Mouse (Mus musculus): Measurements from ENCODE around the gene Tbx21. TPM values are rescaled to one million over a fixed set of nuclear protein-coding genes. Genes with fewer than 3 reads are reported as not detected.

Gene Tbx21
- polyA plus RNA-seq, 1 experiment from 2014 or later: not detected

- no peak overlapping the region for H3K27ac ChIP-seq
- H3K4me1 ChIP-seq (replicated peaks): peaks cover 21% of the 10 kb centered on the region
- peaks cover 64% of the 10 kb centered on the region for H3K27me3 ChIP-seq
- WGBS: 82% methylated on average over 9 of the region's 9 CpGs
- H3K9me3 ChIP-seq: no peaks in the 10 kb centered on the region
- no peak for ATAC-seq (ENCODE audit: insufficient number of reproducible peaks, insufficient read depth, low FRiP score, low TSS enrichment, low read depth)
- no peaks in the 10 kb centered on the region for H3K36me3 ChIP-seq
- no peak overlapping the region for H3K9ac ChIP-seq (replicated peaks)
- H3K4me3 ChIP-seq (replicated peaks): no peak overlapping the region
- no peak overlapping the region for H3K4me2 ChIP-seq
Observed at GRCm38 (mm10) chr11:97112519-97113125, 2.5 kb downstream of the Tbx21 start.

- H3K27me3 ChIP-seq: peaks cover 28% of the 10 kb centered on the region
- no peak for ATAC-seq (ENCODE audit: insufficient number of reproducible peaks, insufficient read depth, low FRiP score, low TSS enrichment, low read depth)
- 87% methylated on average over 16 of the region's 16 CpGs for WGBS
Observed at GRCm38 (mm10) chr11:97108976-97109375, 6.2 kb downstream of the Tbx21 start.

GRCm38 (mm10) chr11:97104091-97104483, 11.0 kb downstream of the Tbx21 start:
- Histone ChIP-seq H3K27me3 (peaks cover 19% of the 10 kb centered on the region), H3K36me3 (no peaks in the 10 kb centered on the region), H3K9ac (replicated peaks) (no peak overlapping the region), H3K4me3 (replicated peaks) (no peak overlapping the region), H3K4me2 (no peak overlapping the region), H3K27ac (no peak overlapping the region), H3K4me1 (replicated peaks) (no peaks in the 10 kb centered on the region), H3K9me3 (no peaks in the 10 kb centered on the region)
- WGBS: 93% methylated on average over 9 of the region's 9 CpGs
- no peak for ATAC-seq (ENCODE audit: insufficient number of reproducible peaks, insufficient read depth, low FRiP score, low TSS enrichment, low read depth)

More at GRCm38 (mm10) chr11:97108976-97109375, 6.2 kb downstream of the Tbx21 start:
- H3K9me3 ChIP-seq: no peaks in the 10 kb centered on the region
- H3K9ac ChIP-seq (replicated peaks): no peak overlapping the region
- H3K4me2 ChIP-seq: no peak overlapping the region
- no peaks in the 10 kb centered on the region for H3K36me3 ChIP-seq
- H3K4me3 ChIP-seq (replicated peaks): no peak overlapping the region
- no peak overlapping the region for H3K27ac ChIP-seq
- peaks cover 4% of the 10 kb centered on the region; the same call in 1 of the 2 replicates for H3K4me1 ChIP-seq (replicated peaks)

DNA sequence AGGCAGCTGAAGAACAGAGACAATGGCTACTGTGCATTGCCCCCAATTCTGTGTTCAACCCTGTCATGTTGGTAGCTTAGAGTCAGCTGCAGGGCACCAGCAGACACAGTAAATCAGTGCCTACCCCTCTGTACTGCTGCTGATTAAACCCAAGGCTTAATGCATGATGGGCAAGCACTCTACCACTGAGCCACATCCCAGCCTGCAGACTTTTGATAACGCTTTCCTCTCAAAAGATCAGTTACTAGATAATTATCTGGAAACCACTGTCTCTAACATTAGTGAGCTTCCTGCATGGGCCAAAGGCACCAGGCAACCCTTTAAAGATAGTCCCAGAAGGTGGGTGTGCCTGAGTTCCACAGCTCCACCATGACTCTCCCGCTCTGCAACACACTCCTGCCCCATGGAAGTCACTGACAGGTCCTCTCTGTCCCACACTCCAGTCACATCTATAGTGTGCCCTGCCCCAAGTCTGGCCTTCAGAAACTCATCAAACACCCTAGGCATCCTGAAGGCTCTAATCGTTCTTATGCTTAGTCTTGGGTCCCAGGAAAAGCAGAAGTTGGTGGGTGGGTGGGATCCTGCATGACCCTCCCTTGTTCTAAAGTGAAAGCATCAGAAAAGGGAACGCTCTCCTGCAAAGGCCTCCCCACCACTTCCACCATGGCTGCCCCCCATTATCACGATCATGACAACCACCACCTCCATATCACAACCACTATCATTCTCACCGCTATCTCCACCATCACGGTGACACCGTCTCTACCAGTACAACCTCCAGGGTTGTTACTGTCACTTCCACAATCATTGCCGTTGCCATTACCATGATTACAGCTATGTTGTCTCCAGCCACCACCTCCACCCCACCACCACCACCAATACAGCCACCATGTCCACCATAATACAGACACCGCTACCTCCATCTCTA, 11.7 kb downstream of the Tbx21 start:
- no peak for ATAC-seq (ENCODE audit: insufficient number of reproducible peaks, insufficient read depth, low FRiP score, low TSS enrichment, low read depth)
- H3K9me3 ChIP-seq: no peaks in the 10 kb centered on the region
- WGBS: 94% methylated on average over 10 of the region's 10 CpGs

DNA sequence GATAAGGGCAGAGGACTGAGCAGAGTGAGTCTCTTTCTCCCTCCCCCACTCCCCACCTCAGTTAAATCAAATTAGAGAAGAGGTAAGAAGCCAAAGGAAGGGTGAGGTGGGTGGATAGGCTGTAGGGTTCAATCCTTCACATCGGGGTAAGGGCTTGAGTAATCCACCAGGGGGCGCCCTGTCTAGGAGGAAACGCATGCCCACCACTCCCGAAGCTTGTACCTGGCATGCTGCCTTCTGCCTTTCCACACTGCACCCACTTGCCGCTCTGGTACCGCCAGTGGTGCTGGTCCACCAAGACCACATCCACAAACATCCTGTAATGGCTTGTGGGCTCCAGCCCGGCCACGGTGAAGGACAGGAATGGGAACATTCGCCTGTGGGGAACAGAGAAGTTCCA, 13.4 kb downstream of the Tbx21 start:
- Histone ChIP-seq H3K36me3 (no peaks in the 10 kb centered on the region), H3K9me3 (no peaks in the 10 kb centered on the region), H3K4me3 (replicated peaks) (no peak overlapping the region), H3K27ac (no peak overlapping the region), H3K4me2 (no peak overlapping the region), H3K27me3 (peaks cover 42% of the 10 kb centered on the region), H3K9ac (replicated peaks) (no peak overlapping the region), H3K4me1 (replicated peaks) (no peaks in the 10 kb centered on the region)
- no peak for ATAC-seq (ENCODE audit: insufficient number of reproducible peaks, insufficient read depth, low FRiP score, low TSS enrichment, low read depth)
- 22% methylated on average over 9 of the region's 9 CpGs for WGBS

More for the DNA sequence above, 11.7 kb downstream of the Tbx21 start:
- no peaks in the 10 kb centered on the region for H3K36me3 ChIP-seq
- peaks cover 26% of the 10 kb centered on the region for H3K27me3 ChIP-seq
- H3K27ac ChIP-seq: no peak overlapping the region
- no peaks in the 10 kb centered on the region for H3K4me1 ChIP-seq (replicated peaks)
- H3K9ac ChIP-seq (replicated peaks): no peak overlapping the region
- no peak overlapping the region for H3K4me2 ChIP-seq
- no peak overlapping the region for H3K4me3 ChIP-seq (replicated peaks)

- no peak overlapping the region for H3K4me2 ChIP-seq
- no peak overlapping the region for H3K9ac ChIP-seq (replicated peaks)
- no peaks in the 10 kb centered on the region for H3K9me3 ChIP-seq
- peaks cover 50% of the 10 kb centered on the region for H3K27me3 ChIP-seq
- WGBS: 23% methylated on average over 18 of the region's 18 CpGs
- H3K36me3 ChIP-seq: no peaks in the 10 kb centered on the region
- no peak overlapping the region for H3K27ac ChIP-seq
- H3K4me1 ChIP-seq (replicated peaks): no peaks in the 10 kb centered on the region
- no peak overlapping the region for H3K4me3 ChIP-seq (replicated peaks)
- ATAC-seq (ENCODE audit: insufficient number of reproducible peaks, insufficient read depth, low FRiP score, low TSS enrichment, low read depth): no peak
Observed at GRCm38 (mm10) chr11:97098791-97099190, 16.3 kb downstream of the Tbx21 start.

DNA sequence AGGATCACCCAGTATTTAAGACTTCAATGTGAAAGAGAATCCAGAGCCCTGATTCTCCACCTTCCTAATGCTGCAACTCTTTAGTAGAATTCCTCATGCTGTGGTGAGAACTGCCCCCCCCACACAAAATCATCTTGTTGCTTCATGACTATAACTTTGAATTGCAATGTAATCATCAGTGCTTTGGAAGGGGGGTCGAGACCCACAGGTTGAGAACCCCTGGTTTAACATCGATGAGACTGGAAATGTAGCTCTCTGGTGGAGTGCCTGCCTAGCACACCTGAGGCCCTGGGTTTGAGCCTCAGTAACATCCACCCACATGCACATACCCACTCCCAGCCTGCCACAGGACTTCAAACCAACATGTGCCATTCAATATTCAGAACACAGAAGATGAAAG, 20.5 kb downstream of the Tbx21 start:
- Histone ChIP-seq H3K9ac (replicated peaks) (no peak overlapping the region), H3K27me3 (peaks cover 43% of the 10 kb centered on the region), H3K27ac (no peak overlapping the region), H3K4me3 (replicated peaks) (no peak overlapping the region), H3K4me1 (replicated peaks) (no peaks in the 10 kb centered on the region), H3K4me2 (no peak overlapping the region), H3K36me3 (no peaks in the 10 kb centered on the region), H3K9me3 (no peaks in the 10 kb centered on the region)
- no peak for ATAC-seq (ENCODE audit: insufficient number of reproducible peaks, insufficient read depth, low FRiP score, low TSS enrichment, low read depth)
- 76% methylated on average over 2 of the region's 2 CpGs for WGBS

GRCm38 (mm10) chr11:97086365-97086764, 28.8 kb downstream of the Tbx21 start:
- peaks cover 17% of the 10 kb centered on the region; the same call in 1 of the 2 replicates for H3K27me3 ChIP-seq
- H3K4me2 ChIP-seq: no peak overlapping the region
- H3K4me3 ChIP-seq (replicated peaks): no peak overlapping the region
- H3K9ac ChIP-seq (replicated peaks): no peak overlapping the region
- no peaks in the 10 kb centered on the region for H3K36me3 ChIP-seq
- no peak overlapping the region for H3K27ac ChIP-seq
- H3K9me3 ChIP-seq: peaks cover 12% of the 10 kb centered on the region
- ATAC-seq (ENCODE audit: insufficient number of reproducible peaks, insufficient read depth, low FRiP score, low TSS enrichment, low read depth): no peak
- peaks cover 11% of the 10 kb centered on the region for H3K4me1 ChIP-seq (replicated peaks)
- 73% methylated on average over 6 of the region's 6 CpGs for WGBS

- Histone ChIP-seq H3K9me3 (peaks cover 12% of the 10 kb centered on the region), H3K4me3 (replicated peaks) (no peak overlapping the region), H3K27me3 (peaks cover 17% of the 10 kb centered on the region; the same call in 1 of the 2 replicates), H3K4me1 (replicated peaks) (peaks cover 11% of the 10 kb centered on the region), H3K9ac (replicated peaks) (no peak overlapping the region), H3K36me3 (no peaks in the 10 kb centered on the region), H3K27ac (no peak overlapping the region), H3K4me2 (no peak overlapping the region)
- 89% methylated on average over 15 of the region's 15 CpGs for WGBS
- no peak for ATAC-seq (ENCODE audit: insufficient number of reproducible peaks, insufficient read depth, low FRiP score, low TSS enrichment, low read depth)
Observed at GRCm38 (mm10) chr11:97084821-97085505, 30.2 kb downstream of the Tbx21 start.

- H3K4me1 ChIP-seq (replicated peaks): peaks cover 11% of the 10 kb centered on the region
- H3K9me3 ChIP-seq: peaks cover 2% of the 10 kb centered on the region; the same call in 1 of the 2 replicates
- WGBS: 20% methylated on average over 22 of the region's 22 CpGs
- peak overlapping the region; percentile 41 for H3K4me2 ChIP-seq
- peak overlapping the region; percentile 13; the same call in 1 of the 2 replicates for H3K9ac ChIP-seq (replicated peaks)
- no peaks in the 10 kb centered on the region for H3K36me3 ChIP-seq
- H3K27me3 ChIP-seq: peaks cover 17% of the 10 kb centered on the region; the same call in 1 of the 2 replicates
- no peak overlapping the region for H3K27ac ChIP-seq
- no peak for ATAC-seq (ENCODE audit: insufficient number of reproducible peaks, insufficient read depth, low FRiP score, low TSS enrichment, low read depth)
- H3K4me3 ChIP-seq (replicated peaks): no peak overlapping the region
Observed at GRCm38 (mm10) chr11:97083401-97084140, 31.6 kb downstream of the Tbx21 start.

Data from limb, embryonic 12.5 days (tissue).